Mouse (Mus musculus) heart, embryonic 16.5 days (tissue): ENCODE measurements around the gene Cacng1. TPM values are rescaled to one million over a fixed set of nuclear protein-coding genes. Genes with fewer than 3 reads are reported as not detected.

Source experiments
- ATAC-seq: fragments of 200-750 bp; cut with Nextera tagmentation; replicated peaks from 2 replicates; pipeline ENCODE4 v1.8.0; 2017; ENCODE audit warnings: moderate number of reproducible peaks; ENCODE audit not compliant: insufficient read depth, low FRiP score; ENCODE audit errors: extremely low read depth
- H3K27ac ChIP-seq: fragments of 300-500 bp; sonication (generic); 2 replicates; pipeline ENCODE4 v1.5.1; 2014; ENCODE audit warnings: mild to moderate bottlenecking, low read length, control low read depth, moderate library complexity
- H3K27me3 ChIP-seq: fragments of 300-500 bp; sonication (generic); 2 replicates; pipeline ENCODE4 v1.6.1; 2014; ENCODE audit warnings: low read length, mixed read lengths; ENCODE audit not compliant: control insufficient read depth, insufficient read depth
- H3K36me3 ChIP-seq: fragments of 300-500 bp; sonication (generic); 2 replicates; pipeline ENCODE4 v1.6.1; 2014; ENCODE audit not compliant: control insufficient read depth, insufficient read depth
- H3K4me1 ChIP-seq: fragments of 300-500 bp; sonication (generic); 2 replicates; pipeline ENCODE4 v1.6.1; 2014; ENCODE audit warnings: low read length, mixed read lengths; ENCODE audit not compliant: control insufficient read depth, insufficient read depth
- H3K4me2 ChIP-seq: fragments of 300-500 bp; sonication (generic); 2 replicates; pipeline ENCODE4 v1.6.1; 2014; ENCODE audit warnings: low read depth, mild to moderate bottlenecking, control low read depth, low read length
- H3K4me3 ChIP-seq: fragments of 300-500 bp; sonication (generic); 2 replicates; pipeline ENCODE4 v1.5.1; 2014; ENCODE audit warnings: mild to moderate bottlenecking, control low read depth, low read length
- H3K9ac ChIP-seq: fragments of 300-500 bp; sonication (generic); 2 replicates; pipeline ENCODE4 v1.6.1; 2014; ENCODE audit warnings: low read length, control low read depth
- H3K9me3 ChIP-seq: fragments of 300-500 bp; sonication (generic); replicated peaks from 2 replicates; pipeline ENCODE4 v1.6.1; 2016; ENCODE audit warnings: low read length; ENCODE audit not compliant: control insufficient read depth
- WGBS: fragments of 180-500 bp; shearing (Covaris S2); extraction: QIAGEN DNeasy Blood & Tissue Kit; methylation state at CpG from one replicate; pipeline ENCODE4 v1.1.7; 2014; 5-methylcytosine and 5-hydroxymethylcytosine counted together
- polyA plus RNA-seq: library from polyadenylated mRNA; unstranded; fragments of >200 nt; fragmentation: Nextera tagmentation; extraction: Ambion mirVana; gene quantifications from 2 replicates; pipeline ENCODE4 v1.2.1, GENCODE M21; 2015

The Cacng1 gene
- polyA plus RNA-seq, 1 experiment from 2014 or later, result 1.3 TPM

DNA sequence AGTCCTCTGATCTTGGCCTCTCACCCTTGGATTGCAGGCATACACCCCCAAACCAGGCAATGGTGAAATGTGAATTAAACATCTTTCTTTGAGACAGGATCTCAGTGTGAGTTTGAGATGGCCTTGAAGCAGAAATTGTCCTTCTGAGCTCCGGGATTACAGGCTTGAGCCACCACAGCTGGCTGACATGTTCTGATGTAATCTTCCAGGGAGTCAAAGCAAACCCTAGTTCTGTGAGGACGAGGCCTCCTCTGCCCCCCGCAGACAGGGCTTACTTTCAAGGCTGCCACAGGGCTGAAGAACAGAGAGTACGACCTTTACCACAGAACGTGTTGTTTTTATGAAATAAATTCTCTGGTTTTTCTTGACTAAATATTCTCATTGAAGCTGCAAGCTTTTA is 42.3 kb downstream of the Cacng1 start:
- Histone ChIP-seq H3K4me1 (no peaks in the 10 kb centered on the region), H3K9ac (no peak overlapping the region), H3K27me3 (no peaks in the 10 kb centered on the region), H3K4me3 (no peak overlapping the region), H3K4me2 (no peak overlapping the region), H3K27ac (no peak overlapping the region), H3K9me3 (no peaks in the 10 kb centered on the region), H3K36me3 (peaks cover 35% of the 10 kb centered on the region)
- no peak for ATAC-seq
- WGBS, result 78% methylated on average over 5 of the region's 5 CpGs

DNA sequence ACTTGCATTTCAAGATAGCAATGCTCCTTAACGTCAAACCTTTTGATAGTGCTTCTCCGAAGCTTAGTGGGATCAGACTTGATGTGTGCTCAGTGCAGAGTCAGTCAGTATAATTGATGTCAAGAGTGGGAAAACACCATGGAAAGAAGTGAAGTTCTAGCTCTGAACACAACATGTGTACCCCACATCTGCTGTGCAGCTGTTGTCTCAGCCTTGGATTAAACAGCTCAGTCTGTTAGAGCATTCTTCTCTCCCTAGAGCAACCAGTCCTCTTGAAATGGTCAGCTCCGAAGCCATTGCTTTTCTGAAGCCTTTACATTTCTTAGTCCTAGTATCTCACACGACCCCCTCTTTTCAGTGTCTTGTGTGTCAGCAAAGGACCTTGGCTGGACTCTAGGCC is 47.3 kb downstream of the Cacng1 start:
- no peaks in the 10 kb centered on the region for H3K27me3 ChIP-seq
- no peak overlapping the region for H3K4me3 ChIP-seq
- H3K4me2 ChIP-seq, result no peak overlapping the region
- H3K9ac ChIP-seq, result no peak overlapping the region
- peaks cover 57% of the 10 kb centered on the region for H3K36me3 ChIP-seq
- no peaks in the 10 kb centered on the region for H3K9me3 ChIP-seq
- H3K27ac ChIP-seq, result no peak overlapping the region
- 75% methylated on average over 4 of the region's 4 CpGs for WGBS
- no peaks in the 10 kb centered on the region for H3K4me1 ChIP-seq
- ATAC-seq, result no peak

DNA sequence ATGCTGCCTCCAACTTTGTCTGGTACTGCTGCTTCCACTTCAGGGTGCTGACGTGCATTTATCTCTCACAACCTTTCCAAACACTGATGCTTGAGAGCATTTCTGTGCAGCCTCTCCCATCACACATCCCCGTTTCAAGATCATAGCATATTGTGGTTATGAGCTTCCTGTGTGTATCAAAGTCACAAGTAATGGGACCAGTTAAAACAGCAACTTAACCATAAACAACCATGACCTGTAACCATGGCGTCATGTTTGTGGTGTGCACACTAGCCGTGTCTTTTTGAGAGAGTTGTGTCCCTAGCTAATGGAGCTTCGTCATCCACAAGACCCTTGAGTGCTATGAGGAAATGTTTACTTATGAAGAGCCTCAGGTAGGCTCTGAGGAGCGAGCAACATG is 48.1 kb downstream of the Cacng1 start:
- no peak for ATAC-seq
- no peaks in the 10 kb centered on the region for H3K27me3 ChIP-seq
- H3K36me3 ChIP-seq, result peaks cover 59% of the 10 kb centered on the region
- no peaks in the 10 kb centered on the region for H3K4me1 ChIP-seq
- no peak overlapping the region for H3K9ac ChIP-seq
- H3K9me3 ChIP-seq, result no peaks in the 10 kb centered on the region
- H3K4me2 ChIP-seq, result no peak overlapping the region
- no peak overlapping the region for H3K4me3 ChIP-seq
- H3K27ac ChIP-seq, result no peak overlapping the region
- WGBS, result 76% methylated on average over 6 of the region's 6 CpGs

DNA sequence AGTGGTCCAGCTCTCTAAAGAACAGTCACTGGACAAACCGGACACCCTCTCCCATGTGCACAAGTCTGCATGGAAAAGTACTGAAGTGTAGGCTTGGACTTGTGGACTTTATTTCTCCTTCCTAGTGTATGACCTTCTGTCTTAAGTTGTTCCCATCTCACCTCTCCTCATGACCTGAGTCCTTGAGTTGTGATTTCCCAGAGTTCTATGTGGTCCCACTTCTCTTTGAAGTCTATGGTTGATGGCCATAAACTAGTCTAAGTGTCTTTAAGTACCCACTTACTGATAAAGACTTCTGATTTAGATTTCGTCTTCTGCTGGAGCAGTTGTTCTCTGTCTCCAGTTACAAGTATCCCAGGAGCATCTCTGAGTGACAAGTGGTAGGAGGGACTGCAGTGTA is 48.8 kb downstream of the Cacng1 start:
- Histone ChIP-seq H3K27ac (no peak overlapping the region), H3K4me3 (no peak overlapping the region), H3K4me1 (no peaks in the 10 kb centered on the region), H3K9ac (no peak overlapping the region), H3K27me3 (no peaks in the 10 kb centered on the region), H3K4me2 (no peak overlapping the region), H3K9me3 (no peaks in the 10 kb centered on the region), H3K36me3 (peaks cover 58% of the 10 kb centered on the region)
- 56% methylated on average over 2 of the region's 2 CpGs for WGBS
- no peak for ATAC-seq

DNA sequence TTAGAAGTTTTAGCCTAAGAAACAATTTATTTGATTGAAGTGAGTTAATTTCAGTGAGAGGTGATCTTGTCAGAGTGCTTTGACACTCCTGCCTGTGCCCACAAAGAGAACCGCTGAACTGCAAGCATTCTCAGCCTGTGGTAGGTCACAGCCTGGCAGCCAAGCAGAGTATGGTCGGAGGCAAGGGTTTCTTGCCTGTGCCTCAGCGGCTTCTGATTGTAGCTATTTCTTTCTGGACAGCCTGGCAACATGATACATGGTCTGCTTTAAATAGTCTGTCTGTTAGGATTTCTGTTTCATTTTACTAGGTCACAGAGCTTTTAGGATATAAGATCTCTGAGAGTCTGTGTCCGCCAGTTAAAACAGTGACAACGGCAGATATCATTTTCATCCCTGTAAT is 53.7 kb downstream of the Cacng1 start:
- Histone ChIP-seq H3K4me1 (no peaks in the 10 kb centered on the region), H3K4me2 (no peak overlapping the region), H3K36me3 (peaks cover 52% of the 10 kb centered on the region), H3K9ac (no peak overlapping the region), H3K27ac (no peak overlapping the region), H3K4me3 (no peak overlapping the region), H3K9me3 (no peaks in the 10 kb centered on the region), H3K27me3 (no peaks in the 10 kb centered on the region)
- 83% methylated on average over 5 of the region's 5 CpGs for WGBS
- ATAC-seq, result no peak

DNA sequence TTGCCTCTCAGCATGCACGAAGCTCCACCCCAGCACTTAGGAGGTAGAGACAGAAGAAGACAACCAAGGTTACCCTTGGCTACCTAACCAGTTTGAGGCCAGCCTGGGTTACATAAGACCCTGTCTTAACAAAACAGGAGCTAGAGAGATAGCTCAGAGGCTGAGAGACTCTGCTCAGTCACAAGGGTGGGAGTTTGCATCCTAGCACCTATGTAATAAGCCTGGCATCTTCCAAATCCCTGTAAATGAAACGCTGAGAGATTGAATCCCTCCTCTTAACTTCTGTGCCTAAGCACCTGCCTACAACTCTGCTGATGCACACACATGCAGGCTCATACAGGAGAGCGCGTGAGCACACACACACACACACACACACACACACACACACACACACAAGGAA is 55.9 kb downstream of the Cacng1 start:
- H3K36me3 ChIP-seq, result peaks cover 54% of the 10 kb centered on the region
- H3K4me2 ChIP-seq, result no peak overlapping the region
- ATAC-seq, result no peak
- H3K27ac ChIP-seq, result no peak overlapping the region
- H3K9me3 ChIP-seq, result no peaks in the 10 kb centered on the region
- no peaks in the 10 kb centered on the region for H3K4me1 ChIP-seq
- no peaks in the 10 kb centered on the region for H3K27me3 ChIP-seq
- 94% methylated on average over 4 of the region's 4 CpGs for WGBS
- no peak overlapping the region for H3K9ac ChIP-seq
- no peak overlapping the region for H3K4me3 ChIP-seq

DNA sequence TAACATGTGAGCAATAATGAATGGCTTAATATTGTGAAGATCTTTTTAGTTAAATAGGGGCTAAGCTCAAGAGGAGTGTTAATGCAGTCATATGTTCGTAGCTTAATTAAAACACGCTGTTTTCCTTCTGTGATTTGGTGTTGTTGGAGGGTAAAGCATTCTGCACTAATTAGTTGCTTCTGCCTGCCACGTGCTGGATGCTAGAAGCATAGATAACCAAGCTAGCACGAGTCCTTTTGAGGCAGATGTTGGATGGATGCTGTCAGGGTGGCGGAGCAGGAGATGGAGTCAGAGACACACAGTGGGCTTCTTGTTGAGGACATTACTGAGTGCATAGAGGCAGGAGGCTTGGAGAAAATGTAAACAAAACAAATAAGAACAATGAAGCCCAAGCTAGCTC is 59.2 kb downstream of the Cacng1 start:
- Histone ChIP-seq H3K4me3 (no peak overlapping the region), H3K4me1 (no peaks in the 10 kb centered on the region), H3K9me3 (no peaks in the 10 kb centered on the region), H3K36me3 (peaks cover 33% of the 10 kb centered on the region), H3K4me2 (no peak overlapping the region), H3K27me3 (no peaks in the 10 kb centered on the region), H3K9ac (no peak overlapping the region), H3K27ac (no peak overlapping the region)
- WGBS, result 84% methylated on average over 5 of the region's 5 CpGs
- ATAC-seq, result no peak

DNA sequence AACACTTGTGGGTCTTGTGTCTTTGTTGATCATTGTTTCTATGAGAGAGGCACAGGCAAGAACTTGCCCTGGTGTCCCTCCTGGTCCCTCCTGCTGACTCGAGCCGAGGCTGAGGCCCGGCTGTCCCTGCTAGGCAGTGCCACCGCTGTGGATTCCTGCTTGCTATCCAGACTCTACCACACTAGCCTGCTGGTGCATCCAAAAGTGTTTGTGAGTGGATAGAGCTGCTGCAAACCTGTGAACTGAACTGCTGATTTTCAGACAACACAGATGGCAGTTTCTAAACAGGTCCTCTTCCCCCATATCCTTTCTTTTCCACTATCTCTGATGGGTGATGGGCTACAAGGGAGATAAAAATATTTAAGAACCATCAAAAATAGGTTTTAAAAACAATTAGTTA is 60.8 kb downstream of the Cacng1 start:
- Histone ChIP-seq H3K9ac (no peak overlapping the region), H3K9me3 (no peaks in the 10 kb centered on the region), H3K27ac (no peak overlapping the region), H3K27me3 (no peaks in the 10 kb centered on the region), H3K36me3 (peaks cover 20% of the 10 kb centered on the region), H3K4me1 (no peaks in the 10 kb centered on the region), H3K4me3 (no peak overlapping the region), H3K4me2 (no peak overlapping the region)
- WGBS, result 82% methylated on average over 4 of the region's 4 CpGs
- ATAC-seq, result no peak
